Mouse (Mus musculus) heart, adult 9 months (tissue): Measurements from ENCODE around the gene Nol4l.
A peak's percentile ranks its signal among the peaks of the same experiment; 100 is the strongest.

Experiments used
- DNase-seq, 2 experiments: peaks; one replicate each; pipeline ENCODE4 v3.0.0; 2022; ENCODE audit warnings: low spot score in 2 of 2

Nol4l gene

DNA sequence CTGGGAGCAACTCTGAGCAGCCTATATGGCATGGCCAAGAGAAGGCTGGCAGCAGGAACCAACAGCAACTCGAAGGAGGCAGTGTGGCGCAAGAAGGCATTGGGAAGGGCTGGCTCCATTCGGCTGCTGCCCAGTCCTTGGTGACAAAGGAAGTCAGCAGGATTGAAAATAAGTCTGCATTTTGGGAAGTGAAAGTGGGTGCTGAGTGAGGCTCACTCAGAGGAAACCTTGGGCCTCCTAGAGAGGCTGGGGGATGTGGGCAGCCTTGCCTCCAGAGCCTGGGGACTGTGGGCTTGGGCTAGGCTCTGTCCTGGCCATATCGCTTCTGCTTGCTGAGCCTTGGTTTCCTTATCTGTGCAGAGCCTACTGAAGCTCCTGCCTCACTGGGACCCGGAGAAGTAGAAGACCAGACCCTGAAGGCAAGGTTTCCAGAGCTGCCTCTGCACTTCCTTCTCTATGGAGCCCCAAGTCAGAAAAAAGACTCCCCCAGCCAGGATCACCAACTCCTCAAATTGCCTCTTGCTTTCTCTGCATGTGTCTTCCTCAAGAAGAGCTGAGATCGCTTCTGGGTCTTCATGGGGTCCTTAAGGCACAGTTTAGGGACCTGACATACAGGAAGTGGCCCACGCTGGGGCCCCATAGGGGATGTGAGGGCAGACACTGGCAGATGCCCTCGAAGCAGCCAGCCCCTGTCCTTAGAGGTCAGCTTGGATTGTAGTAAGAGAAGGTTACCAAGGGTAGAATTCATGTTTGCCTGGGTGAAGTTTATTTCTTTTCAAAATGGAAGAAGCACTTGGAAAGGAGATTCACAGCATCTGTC, 14.3 kb upstream of the Nol4l start:
- DNase-seq: peak; percentile 37 to 59

DNA sequence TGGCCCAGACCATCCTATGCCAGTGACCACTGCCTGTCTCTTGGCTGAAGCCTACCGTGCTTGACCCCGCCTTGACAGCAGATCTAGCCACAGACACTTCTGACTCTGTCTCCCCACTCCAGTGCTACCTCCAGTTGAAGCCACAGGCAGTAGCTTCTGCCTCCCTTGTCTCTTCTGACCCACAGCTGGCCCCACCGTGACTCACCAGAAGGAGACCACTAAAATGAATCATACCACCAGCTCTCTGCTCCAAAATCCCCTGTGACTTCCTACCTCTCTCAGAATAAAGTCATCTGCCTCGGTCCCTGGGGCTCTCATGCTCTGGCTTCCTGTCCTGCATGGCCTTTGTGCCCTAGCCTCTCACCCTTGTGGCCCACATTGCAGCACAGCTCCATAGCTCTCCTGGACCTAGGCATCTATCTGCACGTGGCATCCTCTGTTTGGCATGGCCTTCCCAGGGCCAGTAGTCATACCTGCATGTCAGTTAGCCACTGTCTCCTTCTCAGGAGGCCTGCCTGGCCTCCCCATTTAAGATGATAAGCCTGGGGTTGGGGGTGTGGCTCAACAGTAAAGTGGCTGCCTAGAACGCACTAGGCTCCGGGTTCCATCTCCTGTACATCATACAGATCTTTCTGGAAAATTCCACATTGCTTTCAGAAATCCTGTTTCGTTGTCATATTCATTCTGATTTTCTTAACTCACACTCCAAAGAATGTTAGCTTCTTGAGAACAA, 13.3 kb upstream of the Nol4l start:
- no peak for DNase-seq

DNA sequence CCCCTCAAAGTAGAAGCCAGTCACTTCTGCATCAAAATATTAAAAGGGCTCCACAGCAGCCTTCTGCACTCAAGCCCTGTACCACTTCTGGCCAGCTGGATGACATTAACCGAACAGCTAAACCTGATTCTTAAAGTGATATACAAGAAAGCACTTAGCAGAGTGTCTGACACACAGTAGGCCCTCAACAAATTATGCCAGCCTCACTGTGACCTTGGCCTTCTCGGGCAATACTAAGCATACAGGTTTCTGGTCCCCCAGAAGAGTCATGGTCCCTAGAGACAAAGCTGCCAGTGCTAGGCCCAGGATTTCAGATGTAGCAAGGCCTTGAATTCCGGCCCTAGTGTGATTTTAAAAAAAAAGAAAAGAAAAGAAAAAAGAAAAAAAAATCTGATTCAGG, 9.1 kb upstream of the Nol4l start:
- DNase-seq: no peak

- no peak for DNase-seq
Measured at GRCm38 (mm10) chr2:153533981-153534380, 4.2 kb upstream of the Nol4l start.

DNA sequence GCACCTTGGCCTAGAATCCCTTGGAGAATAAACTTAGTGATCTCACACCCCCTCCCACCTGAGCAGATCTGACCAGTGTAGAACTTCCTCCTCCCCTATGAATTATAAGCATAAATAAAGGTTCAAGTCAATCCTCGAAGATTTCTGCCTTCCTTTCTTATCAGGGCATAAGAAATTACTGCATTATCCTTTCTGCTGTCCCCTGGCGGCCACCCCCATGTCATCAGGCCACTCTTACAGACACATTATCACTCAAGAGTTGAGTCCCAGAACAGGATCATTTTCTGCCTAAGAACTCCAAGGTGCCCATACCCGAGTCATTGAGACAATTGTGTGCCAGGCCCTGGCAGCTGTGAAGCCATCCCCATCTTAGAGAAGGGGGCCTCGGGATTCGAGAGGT, 1.2 kb upstream of the Nol4l start:
- no peak for DNase-seq

DNA sequence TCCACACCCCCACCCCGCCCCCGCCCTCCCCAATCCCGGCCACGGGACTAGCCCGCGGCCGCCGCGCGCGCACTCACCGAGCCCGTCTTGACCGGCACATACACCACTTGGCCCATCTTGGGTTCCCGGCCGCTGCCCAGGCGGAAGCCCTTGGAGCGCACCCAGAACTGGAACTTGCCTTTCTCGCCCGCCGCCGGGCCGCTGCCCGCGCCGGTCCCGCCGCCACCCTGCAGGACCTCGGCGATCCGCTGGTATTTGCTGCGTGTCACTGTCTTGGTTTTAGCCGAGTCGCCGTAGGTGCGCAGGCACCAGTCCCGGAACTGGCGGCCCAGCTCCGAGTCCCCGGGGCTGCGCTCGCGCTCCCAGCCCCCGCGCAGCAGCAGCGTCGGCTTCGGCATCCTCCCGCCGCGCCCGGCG, 398 bp downstream of the Nol4l start:
- DNase-seq: peak; percentile 10 to 30

GRCm38 (mm10) chr2:153528571-153529364, 1.0 kb downstream of the Nol4l start:
- peak in 1 of 2 experiments; percentile 14 for DNase-seq

DNA sequence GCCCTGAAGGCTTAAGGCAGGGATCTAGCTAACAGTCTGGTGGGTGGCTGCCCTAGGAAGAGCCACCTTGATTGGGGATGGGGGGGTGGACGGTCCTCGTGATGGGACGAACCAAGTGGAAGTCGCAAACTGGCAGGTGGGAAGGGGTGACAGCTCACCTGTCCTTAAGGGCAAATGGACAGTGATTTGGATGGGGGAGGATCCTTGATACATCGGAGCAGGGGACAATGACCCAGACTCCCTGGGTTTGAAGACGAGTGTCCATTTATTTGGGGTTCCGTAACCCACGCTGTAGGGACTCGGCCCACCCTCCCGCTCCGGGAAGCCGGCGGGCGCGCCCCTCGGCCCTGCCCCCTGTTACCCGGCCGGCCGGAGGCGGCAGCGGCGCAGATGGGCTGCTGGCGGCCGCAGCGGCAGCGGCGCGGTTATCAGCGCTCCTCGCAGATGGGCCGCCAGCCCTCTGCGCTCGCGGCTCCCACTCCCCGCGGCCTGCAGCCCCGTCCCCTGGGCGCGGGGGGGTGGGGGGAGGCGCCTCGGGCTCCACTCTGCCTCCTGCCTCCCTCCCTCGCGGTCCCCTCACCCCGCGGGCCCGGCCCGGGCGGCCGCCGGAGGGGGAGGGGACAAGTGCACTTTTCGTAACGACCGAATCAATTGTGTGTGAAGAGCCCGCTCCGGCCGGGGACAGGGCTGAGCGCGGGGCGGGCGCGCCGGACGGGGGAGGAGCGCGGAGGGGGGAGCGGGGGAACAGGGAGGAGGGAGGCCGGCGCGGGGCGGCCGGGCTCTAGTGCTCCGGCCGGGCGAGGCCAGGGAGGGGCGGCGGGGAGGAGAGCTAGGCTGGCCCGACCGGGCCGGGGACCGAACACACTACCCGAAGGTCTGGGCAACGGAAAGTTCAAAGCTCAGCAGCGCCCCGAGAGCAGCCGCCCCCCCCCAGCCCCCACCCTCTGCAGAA, 1.9 kb downstream of the Nol4l start:
- peak; percentile 30 to 32 for DNase-seq

DNA sequence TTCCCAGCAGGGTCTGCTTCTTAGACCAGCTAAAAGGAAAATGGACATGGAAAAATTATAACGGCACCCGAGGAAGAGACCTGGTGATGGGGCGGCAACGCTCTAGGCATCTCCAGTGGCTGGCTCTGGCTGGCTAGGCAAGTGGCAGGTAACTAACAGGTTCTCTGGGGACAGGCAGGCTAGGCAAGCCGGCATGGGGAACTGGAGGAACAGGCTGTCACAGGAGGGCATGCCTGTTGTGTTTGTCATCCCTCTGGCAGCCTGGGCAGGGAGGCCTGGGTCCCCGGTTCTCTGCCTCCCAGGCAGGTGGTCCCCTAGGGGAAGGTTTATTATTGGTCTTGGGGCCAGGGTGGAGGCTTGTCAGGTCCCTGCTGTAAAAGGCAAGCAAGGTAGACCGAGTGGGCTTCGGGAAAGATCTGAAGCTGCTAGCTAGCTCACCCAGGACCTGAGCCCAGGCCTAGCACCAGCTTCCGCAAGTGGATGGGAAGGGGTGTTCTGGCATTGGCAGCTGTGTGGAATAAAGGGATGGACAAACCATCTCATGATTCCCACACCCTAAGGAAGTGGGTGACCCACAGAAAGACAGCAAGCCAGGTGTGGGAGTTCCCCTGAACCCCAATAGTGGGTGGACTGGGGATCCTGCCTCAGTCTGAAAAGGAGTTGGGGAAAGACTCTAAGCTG, 2.8 kb downstream of the Nol4l start:
- no peak for DNase-seq

DNA sequence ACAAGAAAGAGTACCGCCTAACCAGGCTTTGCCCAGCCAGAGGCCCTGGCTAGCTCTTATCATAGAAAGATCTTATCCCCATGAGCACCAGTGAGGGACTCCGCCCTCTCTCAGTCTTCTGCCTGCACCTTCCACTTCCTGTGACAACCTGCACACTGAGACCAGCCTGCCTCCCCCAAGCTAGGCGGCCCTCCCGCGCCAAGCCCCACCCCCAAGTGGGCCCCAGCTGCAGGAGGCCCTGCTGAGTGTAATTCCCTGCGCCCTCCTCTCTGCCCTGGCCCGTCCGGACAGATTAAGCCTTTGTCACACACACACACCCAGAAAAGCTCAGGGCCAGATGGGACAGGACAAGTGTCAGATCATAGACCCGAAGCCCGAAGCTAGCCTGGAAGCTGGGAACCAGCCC, 3.9 kb downstream of the Nol4l start:
- DNase-seq: no peak

GRCm38 (mm10) chr2:153524727-153525126, 5.0 kb downstream of the Nol4l start:
- DNase-seq: no peak

DNA sequence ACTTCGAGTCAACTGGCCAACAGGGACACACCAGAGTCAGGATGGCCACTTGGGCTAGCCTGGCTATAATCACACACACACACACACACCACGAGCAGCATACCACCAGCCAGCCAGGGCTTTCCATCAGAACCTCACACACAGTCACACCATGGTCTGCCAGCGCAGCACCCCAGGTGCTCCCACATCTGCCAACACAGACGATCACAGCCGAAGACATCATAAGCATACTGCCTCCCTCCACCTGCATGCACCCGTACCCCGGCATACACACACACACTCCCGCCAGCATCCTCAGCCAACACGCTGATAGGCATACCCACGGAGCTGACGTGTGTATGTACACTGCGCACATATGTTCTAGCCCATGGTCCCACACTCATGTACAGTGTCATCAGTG, 6.1 kb downstream of the Nol4l start:
- DNase-seq: no peak

GRCm38 (mm10) chr2:153523143-153523542, 6.6 kb downstream of the Nol4l start:
- DNase-seq: no peak

- DNase-seq: no peak
Measured at GRCm38 (mm10) chr2:153522270-153522669, 7.5 kb downstream of the Nol4l start.

- no peak for DNase-seq
Measured at GRCm38 (mm10) chr2:153520057-153520456, 9.7 kb downstream of the Nol4l start.

DNA sequence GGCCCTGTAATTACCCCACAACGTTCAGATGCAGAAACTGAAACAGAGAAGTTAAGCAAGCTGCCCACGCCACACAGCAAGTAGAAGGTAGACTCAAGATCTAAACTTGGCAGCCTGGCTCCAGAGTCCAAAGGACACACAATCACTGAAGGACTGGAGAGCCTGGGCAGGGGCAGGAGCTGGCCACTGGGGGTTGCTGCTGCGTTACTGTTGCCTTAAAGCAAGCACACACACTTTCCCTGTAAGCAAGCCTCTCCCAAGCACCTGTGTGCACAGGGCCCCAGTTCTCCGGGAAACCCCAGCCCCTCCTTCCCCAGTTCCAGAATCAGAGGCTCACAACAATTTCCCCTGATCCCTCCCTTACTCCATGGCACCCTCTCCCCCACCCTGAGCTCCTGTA, 12.8 kb downstream of the Nol4l start:
- no peak for DNase-seq

DNA sequence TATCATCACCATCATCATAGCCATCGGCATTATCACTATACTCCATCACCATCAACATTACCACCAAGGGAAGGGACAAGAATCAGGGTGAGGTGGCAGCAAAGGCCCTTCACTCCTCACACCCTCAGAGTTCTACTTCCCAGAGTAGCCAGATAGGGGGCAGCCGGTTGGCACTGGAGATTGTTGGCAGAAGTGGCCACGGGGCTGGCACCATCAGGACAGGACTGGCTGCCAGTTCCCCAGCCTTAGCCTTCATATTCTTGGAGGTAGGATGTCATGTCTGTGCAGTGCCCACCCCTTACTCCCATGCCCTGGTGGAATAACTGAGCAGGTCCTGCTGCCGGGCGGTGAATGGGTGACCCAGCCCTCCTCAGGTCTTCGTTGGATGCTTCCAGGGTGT, 14.2 kb downstream of the Nol4l start:
- no peak for DNase-seq

GRCm38 (mm10) chr2:153514497-153515380, 15.0 kb downstream of the Nol4l start:
- DNase-seq: no peak

GRCm38 (mm10) chr2:153513983-153514382, 15.8 kb downstream of the Nol4l start:
- DNase-seq: no peak
